ENCODE assay signal across 27 mouse cellular contexts in the genomic region with DNA sequence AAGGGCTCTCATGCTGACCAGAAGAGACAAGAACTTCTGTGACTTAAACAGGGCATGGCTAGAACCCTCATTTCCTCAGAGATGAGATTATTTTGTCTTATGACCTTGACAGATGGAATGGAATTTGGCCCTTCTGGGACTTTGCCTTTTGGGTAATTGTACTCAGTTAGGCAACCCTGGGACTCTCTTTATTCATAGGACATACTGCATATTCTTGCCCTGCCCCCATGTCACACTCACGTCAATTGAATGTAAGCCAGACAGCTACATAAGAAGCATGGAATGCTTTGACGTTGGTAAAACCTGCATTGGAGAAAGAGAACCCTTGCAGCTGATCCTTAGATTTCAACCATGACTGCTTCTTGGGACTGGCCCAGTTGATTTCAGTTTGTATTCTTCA.
"Had no signal": no experiment of that assay in that cellular context is flagged by ENCODE, and none has a peak within 500 bp of the region (broad histone marks: within the 10 kb centered on the region; RNA-seq: fewer than 3 reads in every experiment).

No protein-coding gene starts in this region.

- H3K4me1 ChIP-seq: heart, embryonic 10.5 days; heart, embryonic 12.5 days; intestine, embryonic 15.5 days; limb, embryonic 12.5 days had no signal

- H3K27me3 ChIP-seq: heart, embryonic 12.5 days; hindbrain, embryonic 12.5 days; intestine, embryonic 15.5 days; limb, embryonic 12.5 days; liver, embryonic 13.5 days; liver, embryonic 15.5 days had no signal

- H3K27ac ChIP-seq: gastrocnemius, adult 2 months; heart, adult 2 months; heart, embryonic 10.5 days; hindbrain, embryonic 10.5 days; hindbrain, embryonic 12.5 days; hindbrain, embryonic 14.5 days; intestine, embryonic 15.5 days; layer of hippocampus, adult 2 months; left cerebral cortex, adult 2 months; limb, embryonic 10.5 days; limb, embryonic 12.5 days; liver, embryonic 13.5 days; liver, embryonic 15.5 days had no signal

- H3K36me3 ChIP-seq: heart, embryonic 10.5 days; hindbrain, embryonic 12.5 days; intestine, embryonic 15.5 days; limb, embryonic 10.5 days; limb, embryonic 12.5 days; liver, embryonic 13.5 days; liver, embryonic 15.5 days had no signal

- H3K9me3 ChIP-seq: heart, embryonic 10.5 days; heart, embryonic 12.5 days; hindbrain, embryonic 10.5 days; hindbrain, embryonic 12.5 days; intestine, embryonic 15.5 days; limb, embryonic 10.5 days; limb, embryonic 12.5 days; liver, embryonic 13.5 days; liver, embryonic 15.5 days had no signal

- DNase-seq: gastrocnemius, adult 2 months; gastrocnemius, postnatal 10 days; gastrocnemius, postnatal 25 days; heart, adult 2 months; heart, postnatal 10 days; heart, postnatal 4 days; kidney, adult 18-20 months; kidney, adult 8-10 months; kidney, postnatal 10 days; kidney, postnatal 25 days; kidney, postnatal 4 days; liver; liver, embryonic 13.5 days had no signal

- ATAC-seq: hindbrain, embryonic 16.5 days; inflammation-experienced regulatory T-cells, adult 6 months; intestine, embryonic 15.5 days; intestine, postnatal 0 days had no signal

- H3K9ac ChIP-seq: heart, embryonic 12.5 days; hindbrain, embryonic 12.5 days; hindbrain, embryonic 14.5 days; intestine, embryonic 15.5 days; limb, embryonic 12.5 days; liver, embryonic 13.5 days; liver, embryonic 15.5 days had no signal

- H3K4me2 ChIP-seq: heart, embryonic 12.5 days; hindbrain, embryonic 12.5 days; hindbrain, embryonic 14.5 days; intestine, embryonic 15.5 days; limb, embryonic 12.5 days; liver, embryonic 13.5 days; liver, embryonic 15.5 days had no signal

- H3K4me3 ChIP-seq: gastrocnemius, adult 2 months; heart, adult 2 months; heart, embryonic 10.5 days; heart, embryonic 12.5 days; hindbrain, embryonic 10.5 days; hindbrain, embryonic 12.5 days; intestine, embryonic 15.5 days; layer of hippocampus, adult 2 months; left cerebral cortex, adult 2 months; limb, embryonic 10.5 days; limb, embryonic 12.5 days; liver, embryonic 13.5 days; liver, embryonic 15.5 days had no signal
